In the genomic region with DNA sequence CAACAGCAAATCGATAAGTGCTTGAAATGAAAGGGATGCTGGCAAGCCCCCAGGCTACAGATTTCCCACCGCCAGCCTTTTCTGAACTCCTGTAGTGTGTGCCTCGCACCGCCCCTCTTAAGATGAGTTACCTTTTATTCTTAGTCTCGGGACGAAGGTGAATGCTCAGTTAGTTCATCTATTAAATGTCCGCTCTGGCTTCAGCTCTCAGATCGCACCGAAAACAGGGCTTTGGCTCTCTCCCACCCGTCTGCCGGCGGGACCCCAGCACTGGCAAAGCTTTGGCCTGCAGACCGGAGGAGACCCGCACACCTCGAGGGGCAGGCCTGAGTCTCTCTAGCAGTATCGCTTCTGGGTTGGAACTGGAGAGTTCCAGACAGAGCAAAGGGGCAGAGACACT, we compare ENCODE assay signal across 19 mouse cellular contexts. TPM values are rescaled to one million over a fixed set of nuclear protein-coding genes. Genes with fewer than 3 reads are reported as not detected.
A peak's percentile ranks its signal among the peaks of the same experiment; 100 is the strongest.
DNase-seq lines count a peak whose midpoint lies in the region; ATAC-seq and TF ChIP-seq lines count a peak whose summit lies in the region.
"Had no signal": no experiment of that assay in that cellular context is flagged by ENCODE, and none has a peak within 500 bp of the region (broad histone marks: within the 10 kb centered on the region; RNA-seq: fewer than 3 reads in every experiment).

No protein-coding gene starts in this region.

- no peak for ATAC-seq in forebrain, postnatal 0 days
- no peak for ATAC-seq in forebrain, embryonic 12.5 days (ENCODE audit: low FRiP score)
- ATAC-seq in neural tube, embryonic 15.5 days (ENCODE audit: low FRiP score): no peak
- no peak for ATAC-seq in embryonic facial prominence, embryonic 13.5 days (ENCODE audit: insufficient number of reproducible peaks, insufficient read depth, low FRiP score, low TSS enrichment, low read depth)
- no peak for ATAC-seq in midbrain, embryonic 15.5 days (replicated peaks)
- ATAC-seq: liver, postnatal 0 days had no signal

- peak; percentile 20 for DNase-seq in forebrain, postnatal 0 days
- peak; percentile 57 for DNase-seq in neural tube, embryonic 10.5 days (ENCODE audit: extremely low spot score, low spot score)
- DNase-seq in adrenal gland, adult 2 months: no peak
- DNase-seq in thymus, postnatal 25 days: no peak
- DNase-seq: cerebellum, postnatal 25 days; gastrocnemius, postnatal 10 days; heart, adult 2 months; kidney, adult 18-20 months; liver, postnatal 0 days; lung, postnatal 14 days; thymus, postnatal 14 days had no signal

- no peak overlapping the region for H3K4me3 ChIP-seq in forebrain, postnatal 0 days (ENCODE audit: low read depth, low read length)
- H3K4me3 ChIP-seq in forebrain, embryonic 12.5 days (replicated peaks): no peak overlapping the region
- H3K4me3 ChIP-seq in neural tube, embryonic 15.5 days (replicated peaks): no peak overlapping the region
- H3K4me3 ChIP-seq in embryonic facial prominence, embryonic 13.5 days: 0 out of 2 replicates have a peak overlapping the region, but pooled peaks have one; percentile 4
- H3K4me3 ChIP-seq in midbrain, embryonic 15.5 days: no peak overlapping the region
- H3K4me3 ChIP-seq: heart, adult 2 months; hindbrain, embryonic 13.5 days had no signal

- 0 out of 2 replicates have a peak, but pooled peaks cover 7% of the 10 kb centered on the region for H3K4me1 ChIP-seq in forebrain, postnatal 0 days (ENCODE audit: insufficient read depth)
- peaks cover 19% of the 10 kb centered on the region for H3K4me1 ChIP-seq in forebrain, embryonic 12.5 days
- peaks cover 9% of the 10 kb centered on the region for H3K4me1 ChIP-seq in neural tube, embryonic 15.5 days
- peaks cover 16% of the 10 kb centered on the region for H3K4me1 ChIP-seq in embryonic facial prominence, embryonic 13.5 days
- peaks cover 16% of the 10 kb centered on the region for H3K4me1 ChIP-seq in midbrain, embryonic 15.5 days

- no peak overlapping the region for H3K27ac ChIP-seq in forebrain, postnatal 0 days (ENCODE audit: low read depth, low read length)
- no peak overlapping the region for H3K27ac ChIP-seq in forebrain, embryonic 12.5 days
- no peak overlapping the region for H3K27ac ChIP-seq in neural tube, embryonic 15.5 days (replicated peaks)
- H3K27ac ChIP-seq in embryonic facial prominence, embryonic 13.5 days: no peak overlapping the region
- no peak overlapping the region for H3K27ac ChIP-seq in midbrain, embryonic 15.5 days
- H3K27ac ChIP-seq: heart, adult 2 months; hindbrain, embryonic 13.5 days; stomach, postnatal 0 days had no signal

- no peak overlapping the region for H3K9ac ChIP-seq in forebrain, postnatal 0 days
- no peak overlapping the region for H3K9ac ChIP-seq in forebrain, embryonic 12.5 days
- no peak overlapping the region for H3K9ac ChIP-seq in neural tube, embryonic 15.5 days (replicated peaks)
- H3K9ac ChIP-seq in embryonic facial prominence, embryonic 13.5 days: no peak overlapping the region
- H3K9ac ChIP-seq in midbrain, embryonic 15.5 days: no peak overlapping the region
- H3K9ac ChIP-seq: hindbrain, embryonic 13.5 days; liver, postnatal 0 days had no signal

- no peak for TF ChIP-seq CTCF in forebrain, postnatal 0 days (IDR thresholded peaks at IDR 0.05; ENCODE audit: low read depth)

- no peak overlapping the region for H3K4me2 ChIP-seq in forebrain, postnatal 0 days (ENCODE audit: low read depth)
- H3K4me2 ChIP-seq in forebrain, embryonic 12.5 days: no peak overlapping the region
- no peak overlapping the region for H3K4me2 ChIP-seq in neural tube, embryonic 15.5 days
- no peak overlapping the region for H3K4me2 ChIP-seq in embryonic facial prominence, embryonic 13.5 days
- H3K4me2 ChIP-seq in midbrain, embryonic 15.5 days: peak overlapping the region; percentile 2; the same call in 1 of the 2 replicates
- H3K4me2 ChIP-seq: hindbrain, embryonic 13.5 days had no signal

- H3K36me3 ChIP-seq in forebrain, postnatal 0 days (ENCODE audit: insufficient read depth): no peaks in the 10 kb centered on the region
- H3K36me3 ChIP-seq in forebrain, embryonic 12.5 days (replicated peaks): no peaks in the 10 kb centered on the region
- H3K36me3 ChIP-seq in neural tube, embryonic 15.5 days: no peaks in the 10 kb centered on the region
- H3K36me3 ChIP-seq in embryonic facial prominence, embryonic 13.5 days: no peaks in the 10 kb centered on the region
- no peaks in the 10 kb centered on the region for H3K36me3 ChIP-seq in midbrain, embryonic 15.5 days (replicated peaks)
- H3K36me3 ChIP-seq: hindbrain, embryonic 13.5 days had no signal

- 2% methylated on average over 16 of the region's 16 CpGs for WGBS in forebrain, postnatal 0 days
- WGBS in forebrain, embryonic 12.5 days: 1% methylated on average over 16 of the region's 16 CpGs
- 2% methylated on average over 16 of the region's 16 CpGs for WGBS in neural tube, embryonic 15.5 days
- WGBS in embryonic facial prominence, embryonic 13.5 days: 3% methylated on average over 16 of the region's 16 CpGs
- WGBS in midbrain, embryonic 15.5 days: 2% methylated on average over 16 of the region's 16 CpGs

- no peaks in the 10 kb centered on the region for H3K9me3 ChIP-seq in forebrain, postnatal 0 days (ENCODE audit: low read length)
- no peaks in the 10 kb centered on the region for H3K9me3 ChIP-seq in forebrain, embryonic 12.5 days
- no peaks in the 10 kb centered on the region for H3K9me3 ChIP-seq in neural tube, embryonic 15.5 days (replicated peaks)
- no peaks in the 10 kb centered on the region for H3K9me3 ChIP-seq in embryonic facial prominence, embryonic 13.5 days
- H3K9me3 ChIP-seq in midbrain, embryonic 15.5 days: no peaks in the 10 kb centered on the region
- H3K9me3 ChIP-seq: hindbrain, embryonic 13.5 days had no signal

- peaks cover 69% of the 10 kb centered on the region for H3K27me3 ChIP-seq in forebrain, postnatal 0 days (ENCODE audit: insufficient read depth, low read length)
- peaks cover 92% of the 10 kb centered on the region for H3K27me3 ChIP-seq in forebrain, embryonic 12.5 days
- H3K27me3 ChIP-seq in neural tube, embryonic 15.5 days (replicated peaks): peaks cover 71% of the 10 kb centered on the region
- H3K27me3 ChIP-seq in embryonic facial prominence, embryonic 13.5 days: peaks cover 89% of the 10 kb centered on the region
- peaks cover 70% of the 10 kb centered on the region for H3K27me3 ChIP-seq in midbrain, embryonic 15.5 days (replicated peaks)

RNA-seq across cellular contexts. Expression of a gene that starts 4.6 kb away (rescaled TPM):
- 2.1 and 10.5 TPM in 2 replicates for total RNA-seq in forebrain, postnatal 0 days (2014; rRNA removed)
- polyA plus RNA-seq in forebrain, postnatal 0 days (2015; fragmentation: Nextera tagmentation; extraction: Ambion mirVana): 2.5 and 7.2 TPM in 2 replicates
- 15.9 and 28.3 TPM in 2 replicates for polyA plus RNA-seq in forebrain, embryonic 12.5 days (2016; fragmentation: Nextera tagmentation; extraction: Ambion mirVana)
- 5.1 and 5.2 TPM in 2 replicates for polyA plus RNA-seq in neural tube, embryonic 15.5 days (2015; fragmentation: Nextera tagmentation; extraction: Ambion mirVana)
- polyA plus RNA-seq in embryonic facial prominence, embryonic 13.5 days (2015; fragmentation: Nextera tagmentation; extraction: Ambion mirVana): 62.5 and 65.6 TPM in 2 replicates
- polyA plus RNA-seq in midbrain, embryonic 15.5 days (2015; fragmentation: Nextera tagmentation; extraction: Ambion mirVana): 41.0 and 60.5 TPM in 2 replicates
- total RNA-seq in adrenal gland, adult 2 months (2021): under 1 TPM in 1 of 2 experiments, not detected in 1; 0.32 TPM
- polyA plus RNA-seq in adrenal gland, adult 2 months (2012; rRNA removed): 0.22 and 0.27 TPM in 2 replicates
- total RNA-seq: left cerebral cortex, adult 8-10 months; megakaryocyte-erythroid progenitor cell, adult 5-6 weeks had no signal

Comparison
In these comparisons a context has a peak if more than half of its experiments do, and no peak if none do; other contexts are left out.
1. DNase-seq: peak in forebrain, postnatal 0 days (single experiment) and neural tube, embryonic 10.5 days (single experiment); none in adrenal gland, adult 2 months (single experiment) and thymus, postnatal 25 days (single experiment).